Mouse (Mus musculus) spleen, postnatal 4 days (tissue): Measurements from ENCODE around the gene Pglyrp4.
A peak's percentile ranks its signal among the peaks of the same experiment; 100 is the strongest.
"Not testable (repeated sequence)": the region's sequence is repeated elsewhere in the genome, so short reads cannot be mapped to it uniquely, and the experiment has no call there.

Source experiments
- DNase-seq, 2 experiments: peaks; one replicate each; pipeline ENCODE4 v3.0.0; 2022; ENCODE audit warnings: low spot score in 2 of 2

The Pglyrp4 gene

GRCm38 (mm10) chr3:90726606-90727005 is at the start of gene Pglyrp4:
Pglyrp4 (plus strand) TSS chr3:90726906.
- DNase-seq: no peak

GRCm38 (mm10) chr3:90678656-90679055 is 48.0 kb upstream of the Pglyrp4 start:
- DNase-seq: no peak

GRCm38 (mm10) chr3:90683929-90684328 is 42.8 kb upstream of the Pglyrp4 start:
- no peak for DNase-seq

GRCm38 (mm10) chr3:90686835-90687234 is 39.9 kb upstream of the Pglyrp4 start:
- no peak for DNase-seq

GRCm38 (mm10) chr3:90693496-90693895 is 33.2 kb upstream of the Pglyrp4 start:
- peak in 1 of 2 experiments; percentile 42 for DNase-seq

GRCm38 (mm10) chr3:90695613-90696012 is 31.1 kb upstream of the Pglyrp4 start, which contains the start of gene S100a9:
S100a9 (minus strand) TSS chr3:90695721.
- no peak for DNase-seq

- DNase-seq: no peak
Observed at GRCm38 (mm10) chr3:90702244-90702643, 24.5 kb upstream of the Pglyrp4 start.

GRCm38 (mm10) chr3:90708523-90709202 is 18.0 kb upstream of the Pglyrp4 start:
- no peak for DNase-seq

- DNase-seq: peak; percentile 80 to 94
Observed at GRCm38 (mm10) chr3:90709591-90710460, 16.9 kb upstream of the Pglyrp4 start.

GRCm38 (mm10) chr3:90749658-90750057 is 23.0 kb downstream of the Pglyrp4 start:
- DNase-seq: no peak

GRCm38 (mm10) chr3:90777776-90778175 is 51.1 kb downstream of the Pglyrp4 start, which contains the start of gene Gm5849:
Gm5849 (minus strand) TSS chr3:90777876.
- DNase-seq: not testable (repeated sequence)
